Mouse (Mus musculus) forebrain, embryonic 15.5 days (tissue): ENCODE data around the gene Kremen1. TPM values are rescaled to one million over a fixed set of nuclear protein-coding genes. Genes with fewer than 3 reads are reported as not detected.

Source experiments
- ATAC-seq: fragments of 200-750 bp; cut with Nextera tagmentation; replicated peaks from 2 replicates; pipeline ENCODE4 v1.8.0; 2017; ENCODE audit warnings: mild to moderate bottlenecking, moderate TSS enrichment, moderate library complexity
- H3K27ac ChIP-seq: fragments of 300-500 bp; sonication (generic); replicated peaks from 2 replicates; pipeline ENCODE4 v1.5.1; 2015; ENCODE audit warnings: mild to moderate bottlenecking, inconsistent platforms
- H3K27me3 ChIP-seq: fragments of 300-500 bp; sonication (generic); 2 replicates; pipeline ENCODE4 v1.6.1; 2015; ENCODE audit warnings: inconsistent platforms
- H3K36me3 ChIP-seq: fragments of 300-500 bp; sonication (generic); 2 replicates; pipeline ENCODE4 v1.6.1; 2015; ENCODE audit warnings: mild to moderate bottlenecking, inconsistent platforms
- H3K4me1 ChIP-seq: fragments of 300-500 bp; sonication (generic); 2 replicates; pipeline ENCODE4 v1.6.1; 2015; ENCODE audit warnings: inconsistent platforms
- H3K4me2 ChIP-seq: fragments of 300-500 bp; sonication (generic); replicated peaks from 2 replicates; pipeline ENCODE4 v1.6.1; 2015; ENCODE audit warnings: mild to moderate bottlenecking, inconsistent platforms
- H3K4me3 ChIP-seq: fragments of 300-500 bp; sonication (generic); 2 replicates; pipeline ENCODE4 v1.5.1; 2015; ENCODE audit warnings: mild to moderate bottlenecking, inconsistent platforms
- H3K9ac ChIP-seq: fragments of 300-500 bp; sonication (generic); replicated peaks from 2 replicates; pipeline ENCODE4 v1.6.1; 2015; ENCODE audit warnings: mild to moderate bottlenecking, inconsistent platforms
- H3K9me3 ChIP-seq: fragments of 300-500 bp; sonication (generic); 2 replicates; pipeline ENCODE4 v1.6.1; 2016; ENCODE audit warnings: inconsistent platforms
- WGBS: fragments of 180-500 bp; shearing (Covaris S2); methylation state at CpG from one replicate; pipeline ENCODE4 v1.1.7; 2015; ENCODE audit warnings: mixed read lengths; 5-methylcytosine and 5-hydroxymethylcytosine counted together
- polyA plus RNA-seq: library from polyadenylated mRNA; unstranded; fragments of >200 nt; fragmentation: Nextera tagmentation; extraction: Ambion mirVana; gene quantifications from 2 replicates; pipeline ENCODE4 v1.2.1, GENCODE M21; 2015

The Kremen1 gene
- polyA plus RNA-seq, 1 experiment from 2014 or later, result 6.5 TPM

DNA sequence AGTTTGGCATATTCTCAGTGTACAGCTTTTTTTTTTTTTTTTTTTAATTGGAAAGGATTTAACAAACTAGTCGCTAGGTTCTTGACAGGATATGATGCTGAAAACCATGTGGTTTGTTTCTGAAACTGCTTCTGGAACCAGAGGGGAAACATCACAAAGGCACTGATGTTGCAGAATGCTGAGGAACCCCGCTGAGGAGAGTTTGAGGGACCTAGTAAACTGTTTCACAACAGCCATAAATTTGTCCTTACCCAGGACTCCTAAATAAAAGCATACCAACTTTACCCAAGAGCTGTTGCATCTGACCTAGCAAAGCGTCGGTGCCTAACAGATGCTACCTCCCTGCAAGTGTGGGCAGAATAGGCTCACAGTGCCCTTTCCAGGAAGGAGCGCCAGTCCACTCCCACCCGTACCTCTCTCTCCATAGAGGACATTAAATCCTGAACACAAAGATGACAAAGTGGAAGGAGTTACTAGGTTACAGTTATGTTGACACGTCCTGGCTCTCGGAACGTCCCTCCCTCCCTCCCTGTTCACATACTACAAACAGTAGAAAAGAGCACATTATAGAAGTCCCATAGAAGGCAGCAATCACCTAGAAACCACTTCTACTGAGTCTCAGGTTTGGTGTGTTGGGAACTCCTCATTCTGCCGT lies 1.3 kb downstream of the Kremen1 start:
- peak overlapping the region; percentile 89; the same call in 1 of the 2 replicates for H3K4me3 ChIP-seq
- ATAC-seq, result no peak
- H3K9ac ChIP-seq, result no peak overlapping the region
- no peaks in the 10 kb centered on the region for H3K36me3 ChIP-seq
- H3K4me1 ChIP-seq, result peaks cover 31% of the 10 kb centered on the region
- H3K27ac ChIP-seq, result no peak overlapping the region
- H3K27me3 ChIP-seq, result 0 out of 2 replicates have a peak, but pooled peaks cover 4% of the 10 kb centered on the region
- WGBS, result 57% methylated on average over 10 of the region's 10 CpGs
- no peaks in the 10 kb centered on the region for H3K9me3 ChIP-seq
- H3K4me2 ChIP-seq, result peak overlapping the region; percentile 87

DNA sequence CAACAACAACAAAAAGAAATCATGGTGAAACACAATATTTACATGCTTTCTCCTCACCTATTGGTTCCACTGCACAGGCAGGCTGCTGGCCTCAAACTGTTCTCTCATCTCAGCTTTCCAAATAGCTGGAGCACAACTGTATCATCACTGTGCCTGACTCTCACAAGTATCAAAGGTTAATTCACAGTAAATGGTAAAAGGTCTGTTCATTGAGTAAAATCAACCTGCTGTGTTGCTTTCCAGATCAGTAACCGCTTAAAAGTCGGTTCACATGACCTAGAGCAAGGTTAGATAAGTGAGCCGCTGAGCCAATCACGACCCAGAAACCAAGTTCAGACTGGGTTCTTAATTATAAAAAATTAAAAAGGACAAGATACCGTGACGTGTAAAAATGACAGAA lies 3.3 kb downstream of the Kremen1 start:
- ATAC-seq, result no peak
- H3K27me3 ChIP-seq, result 0 out of 2 replicates have a peak, but pooled peaks cover 2% of the 10 kb centered on the region
- H3K4me3 ChIP-seq, result no peak overlapping the region
- H3K9ac ChIP-seq, result no peak overlapping the region
- no peaks in the 10 kb centered on the region for H3K9me3 ChIP-seq
- H3K36me3 ChIP-seq, result no peaks in the 10 kb centered on the region
- H3K27ac ChIP-seq, result no peak overlapping the region
- 94% methylated on average over 6 of the region's 6 CpGs for WGBS
- H3K4me2 ChIP-seq, result no peak overlapping the region
- peaks cover 42% of the 10 kb centered on the region for H3K4me1 ChIP-seq

DNA sequence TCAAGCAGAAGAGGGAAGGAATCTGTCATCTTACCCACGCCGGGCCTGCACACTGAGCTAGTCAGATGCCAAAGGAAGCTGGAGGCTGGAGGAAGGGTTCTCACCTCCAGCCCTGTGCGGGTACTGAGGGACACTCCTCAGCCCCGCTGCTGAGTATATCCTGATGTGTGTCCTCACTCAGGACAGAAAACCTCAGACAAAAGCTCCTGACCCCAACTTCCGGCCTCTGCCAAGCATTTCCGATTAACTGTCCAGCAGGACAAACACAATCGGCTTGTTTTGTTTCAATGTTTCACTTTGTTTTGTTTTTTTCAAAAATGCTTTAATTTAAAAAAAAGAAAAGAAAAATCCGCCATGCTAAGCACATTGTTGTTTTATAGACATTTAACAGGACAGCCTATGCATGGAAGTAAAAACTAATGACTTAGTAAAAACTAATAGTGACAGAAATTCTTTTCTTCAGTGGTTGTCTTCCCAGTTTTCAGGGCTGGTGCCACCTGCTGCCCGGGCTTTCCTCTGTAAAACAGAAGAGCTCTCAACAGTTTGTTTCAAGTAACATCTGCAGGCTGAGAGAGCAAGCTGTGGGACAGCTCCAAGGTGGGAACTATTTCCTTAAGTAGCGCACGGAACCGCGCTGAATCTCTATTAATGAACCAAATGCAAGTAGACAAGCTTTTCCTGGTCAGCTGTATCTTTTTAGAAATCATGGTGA lies 4.1 kb downstream of the Kremen1 start:
- no peaks in the 10 kb centered on the region for H3K36me3 ChIP-seq
- 0 out of 2 replicates have a peak overlapping the region, but pooled peaks have one; percentile 69 for H3K27ac ChIP-seq
- H3K9me3 ChIP-seq, result no peaks in the 10 kb centered on the region
- H3K27me3 ChIP-seq, result no peaks in the 10 kb centered on the region
- WGBS, result 85% methylated on average over 13 of the region's 13 CpGs
- H3K4me3 ChIP-seq, result no peak overlapping the region
- no peak for ATAC-seq
- peaks cover 42% of the 10 kb centered on the region for H3K4me1 ChIP-seq
- H3K4me2 ChIP-seq, result no peak overlapping the region
- no peak overlapping the region for H3K9ac ChIP-seq

DNA sequence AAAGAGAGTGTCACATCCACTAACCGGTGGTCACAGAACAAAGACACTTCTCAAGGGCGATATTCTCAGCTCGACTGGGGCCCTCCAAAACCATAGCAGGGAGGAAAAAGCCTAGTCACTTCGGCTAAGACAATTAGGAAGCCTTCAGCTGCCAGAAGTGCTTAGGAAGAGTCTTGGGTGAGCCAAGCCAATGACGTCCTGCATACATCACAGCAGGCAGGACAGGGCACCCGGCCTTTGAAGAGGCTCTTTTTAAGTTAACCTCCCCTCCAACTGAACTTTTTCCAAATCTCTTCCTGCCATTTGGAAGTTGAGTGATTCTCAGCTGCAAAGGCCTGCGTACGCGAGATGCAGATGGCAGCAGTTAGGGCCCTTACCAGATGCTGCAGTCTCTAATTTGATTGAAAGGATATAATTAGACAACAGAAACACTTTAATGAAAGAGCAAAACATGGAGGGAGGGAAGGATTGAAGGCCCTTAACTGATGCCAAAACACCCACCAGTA lies 5.8 kb downstream of the Kremen1 start:
- ATAC-seq, result peak; percentile 67
- no peak overlapping the region for H3K9ac ChIP-seq
- peak overlapping the region; percentile 69 for H3K27ac ChIP-seq
- peaks cover 37% of the 10 kb centered on the region for H3K4me1 ChIP-seq
- H3K36me3 ChIP-seq, result no peaks in the 10 kb centered on the region
- 4% methylated on average over 9 of the region's 9 CpGs for WGBS
- H3K4me2 ChIP-seq, result no peak overlapping the region
- H3K9me3 ChIP-seq, result no peaks in the 10 kb centered on the region
- no peak overlapping the region for H3K4me3 ChIP-seq
- H3K27me3 ChIP-seq, result no peaks in the 10 kb centered on the region

DNA sequence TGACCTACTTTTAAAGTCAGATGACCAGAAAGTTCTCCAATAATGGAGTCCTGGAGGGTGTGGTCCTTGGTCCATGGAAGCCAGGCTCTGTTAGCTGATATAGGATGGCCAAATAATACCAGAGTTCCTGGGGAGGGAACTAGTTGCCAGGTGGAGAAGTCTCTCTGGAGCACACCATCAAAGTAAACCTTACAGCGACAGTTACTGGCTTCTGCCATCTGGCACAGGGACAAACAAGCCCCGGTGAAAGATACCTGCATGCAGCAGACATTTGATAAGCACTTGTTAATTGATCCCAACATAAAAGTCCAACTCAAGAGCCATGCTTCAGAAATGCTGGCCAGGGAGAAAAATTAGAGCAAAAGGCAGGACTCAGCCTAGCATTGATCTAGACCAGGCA lies 7.3 kb downstream of the Kremen1 start:
- Histone ChIP-seq H3K27me3 (no peaks in the 10 kb centered on the region), H3K9me3 (no peaks in the 10 kb centered on the region), H3K4me3 (no peak overlapping the region), H3K9ac (no peak overlapping the region), H3K36me3 (no peaks in the 10 kb centered on the region), H3K27ac (no peak overlapping the region), H3K4me2 (no peak overlapping the region), H3K4me1 (peaks cover 32% of the 10 kb centered on the region)
- WGBS, result 79% methylated on average over 2 of the region's 2 CpGs
- ATAC-seq, result no peak

DNA sequence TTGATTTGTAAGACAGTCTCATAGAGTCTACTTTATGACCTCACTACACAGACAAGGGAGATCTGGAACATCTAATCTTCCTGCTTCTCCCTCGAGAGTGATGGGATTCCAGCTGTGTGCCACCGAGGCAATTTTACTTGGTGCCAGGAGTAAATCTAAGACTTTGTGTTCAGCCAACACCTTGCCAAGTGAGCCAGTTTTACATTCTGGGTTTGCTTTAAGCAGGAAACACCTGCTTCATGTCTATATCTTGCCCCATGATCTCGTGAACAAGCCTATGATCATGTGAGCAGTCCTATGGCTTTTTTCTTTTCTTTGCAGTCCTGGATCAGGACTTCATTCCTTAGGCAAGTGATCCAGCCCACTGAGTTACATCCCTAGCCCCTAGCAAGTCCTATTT lies 7.8 kb downstream of the Kremen1 start:
- Histone ChIP-seq H3K36me3 (no peaks in the 10 kb centered on the region), H3K4me2 (no peak overlapping the region), H3K9me3 (no peaks in the 10 kb centered on the region), H3K27ac (no peak overlapping the region), H3K27me3 (no peaks in the 10 kb centered on the region), H3K9ac (no peak overlapping the region), H3K4me1 (peaks cover 32% of the 10 kb centered on the region), H3K4me3 (no peak overlapping the region)
- no peak for ATAC-seq
- WGBS, result 68% methylated on average over 3 of the region's 3 CpGs

DNA sequence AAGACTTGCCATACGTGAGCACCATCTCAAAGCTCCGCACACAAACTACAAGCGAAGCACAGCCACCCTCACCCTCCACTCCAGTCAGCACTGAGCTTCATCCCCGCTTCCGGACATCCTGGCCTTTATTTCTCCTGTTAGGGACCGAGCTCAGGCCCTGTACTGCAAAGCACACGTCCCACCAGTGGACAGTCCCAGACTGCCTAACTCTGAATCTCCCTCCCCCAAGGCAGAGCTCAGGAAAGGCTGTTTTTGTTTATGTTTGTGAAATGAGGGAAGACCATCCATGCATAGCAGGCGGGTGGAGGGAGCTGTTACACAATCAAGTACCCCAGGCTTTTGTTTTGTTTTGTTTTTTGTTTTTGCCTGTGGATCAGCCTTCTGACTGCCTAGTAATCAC lies 8.6 kb downstream of the Kremen1 start:
- no peaks in the 10 kb centered on the region for H3K27me3 ChIP-seq
- H3K9ac ChIP-seq, result no peak overlapping the region
- no peak overlapping the region for H3K27ac ChIP-seq
- 74% methylated on average over 8 of the region's 8 CpGs for WGBS
- no peak overlapping the region for H3K4me2 ChIP-seq
- peaks cover 32% of the 10 kb centered on the region for H3K4me1 ChIP-seq
- no peak overlapping the region for H3K4me3 ChIP-seq
- H3K36me3 ChIP-seq, result no peaks in the 10 kb centered on the region
- ATAC-seq, result no peak
- no peaks in the 10 kb centered on the region for H3K9me3 ChIP-seq

DNA sequence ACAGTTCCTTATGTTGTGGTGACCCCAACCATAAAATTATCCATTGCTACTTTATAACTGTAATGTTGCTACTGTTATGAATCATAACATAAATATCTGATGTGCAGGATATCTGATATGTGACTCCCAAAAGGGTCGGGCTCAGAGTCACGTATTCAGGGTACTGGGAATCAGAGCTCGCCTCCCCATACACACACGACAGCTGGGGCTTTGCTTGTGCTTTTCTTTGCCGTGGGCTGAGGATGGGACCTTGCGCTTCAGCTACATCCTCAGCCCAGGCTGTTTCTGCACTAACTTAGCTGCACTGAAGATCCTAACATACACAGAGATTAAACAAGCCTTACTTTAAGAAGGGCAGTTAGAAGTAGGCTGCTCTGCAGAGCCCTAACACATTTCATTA lies 10.2 kb downstream of the Kremen1 start:
- Histone ChIP-seq H3K27me3 (no peaks in the 10 kb centered on the region), H3K4me3 (no peak overlapping the region), H3K9ac (no peak overlapping the region), H3K27ac (no peak overlapping the region), H3K9me3 (no peaks in the 10 kb centered on the region), H3K4me1 (peaks cover 21% of the 10 kb centered on the region), H3K36me3 (no peaks in the 10 kb centered on the region), H3K4me2 (no peak overlapping the region)
- no peak for ATAC-seq
- 86% methylated on average over 6 of the region's 6 CpGs for WGBS

DNA sequence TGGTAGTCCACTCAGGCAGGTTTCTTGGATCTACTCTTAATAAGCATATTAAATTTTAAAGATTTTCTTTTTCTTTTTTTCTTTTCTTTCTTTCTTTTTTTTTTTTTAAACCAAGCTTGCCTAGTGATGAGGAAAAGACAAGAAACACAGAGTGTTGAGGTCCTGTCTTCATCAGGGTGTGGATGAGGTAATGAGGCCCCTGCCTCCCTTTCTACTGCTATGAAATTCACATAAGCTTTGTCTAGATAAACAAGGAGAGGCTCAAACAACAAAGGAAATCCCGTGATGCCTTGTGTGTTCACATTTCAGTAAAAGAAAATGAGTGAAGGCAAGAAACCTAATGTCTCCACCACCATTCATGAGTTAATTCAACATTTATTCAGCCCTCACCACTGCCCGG lies 13.2 kb downstream of the Kremen1 start:
- H3K4me1 ChIP-seq, result peaks cover 15% of the 10 kb centered on the region
- no peak overlapping the region for H3K27ac ChIP-seq
- H3K4me2 ChIP-seq, result no peak overlapping the region
- no peaks in the 10 kb centered on the region for H3K27me3 ChIP-seq
- no peak for ATAC-seq
- H3K9me3 ChIP-seq, result no peaks in the 10 kb centered on the region
- H3K9ac ChIP-seq, result no peak overlapping the region
- WGBS, result 4% methylated on average over 2 of the region's 2 CpGs
- H3K36me3 ChIP-seq, result no peaks in the 10 kb centered on the region
- no peak overlapping the region for H3K4me3 ChIP-seq

DNA sequence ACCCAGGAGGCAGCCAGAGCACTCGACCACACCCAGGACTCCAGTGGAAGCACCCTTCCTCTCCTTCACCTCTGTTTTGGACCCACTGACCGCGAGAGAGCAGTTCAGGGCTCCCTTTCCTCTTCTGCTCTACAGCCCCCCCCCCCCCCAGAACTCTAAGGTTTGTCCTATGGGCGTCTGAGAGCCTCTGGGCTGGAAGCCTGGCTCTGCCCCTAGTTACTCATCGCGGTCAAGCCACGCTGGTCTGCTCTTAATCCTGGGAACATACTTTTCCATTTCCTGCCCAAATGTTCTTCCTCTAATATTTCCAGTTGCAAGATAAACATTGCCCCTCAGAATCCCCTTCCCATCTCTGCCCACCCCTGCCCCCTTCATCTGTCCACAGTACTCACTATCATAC lies 15.9 kb downstream of the Kremen1 start:
- Histone ChIP-seq H3K36me3 (no peaks in the 10 kb centered on the region), H3K9me3 (no peaks in the 10 kb centered on the region), H3K4me3 (no peak overlapping the region), H3K27me3 (no peaks in the 10 kb centered on the region), H3K9ac (no peak overlapping the region), H3K27ac (0 out of 2 replicates have a peak overlapping the region, but pooled peaks have one; percentile 32), H3K4me1 (peaks cover 15% of the 10 kb centered on the region), H3K4me2 (no peak overlapping the region)
- WGBS, result 78% methylated on average over 7 of the region's 7 CpGs
- no peak for ATAC-seq

DNA sequence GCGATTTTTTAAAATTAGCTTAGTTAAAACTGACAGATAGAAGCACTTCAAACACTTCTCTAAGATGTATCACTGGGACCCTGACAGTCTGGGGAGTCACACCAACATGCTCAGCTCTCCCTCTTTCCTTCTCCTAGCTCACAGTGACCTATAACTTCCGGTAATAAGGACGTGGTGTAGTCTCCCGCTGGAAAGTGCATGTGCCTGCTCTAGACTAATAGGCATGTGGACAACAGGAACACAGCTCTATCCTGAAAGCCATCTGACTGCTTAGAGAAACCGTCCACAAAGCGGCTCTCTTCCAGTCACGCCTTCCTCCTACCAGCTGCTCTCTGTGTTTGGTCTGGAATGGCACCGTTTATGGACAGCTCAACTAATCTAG lies 16.6 kb downstream of the Kremen1 start:
- H3K9me3 ChIP-seq, result no peaks in the 10 kb centered on the region
- H3K36me3 ChIP-seq, result no peaks in the 10 kb centered on the region
- ATAC-seq, result peak; percentile 23; the same call in 1 of the 2 replicates
- no peaks in the 10 kb centered on the region for H3K27me3 ChIP-seq
- no peak overlapping the region for H3K9ac ChIP-seq
- 50% methylated on average over 8 of the region's 8 CpGs for WGBS
- H3K27ac ChIP-seq, result 0 out of 2 replicates have a peak overlapping the region, but pooled peaks have one; percentile 32
- no peak overlapping the region for H3K4me3 ChIP-seq
- peaks cover 17% of the 10 kb centered on the region for H3K4me1 ChIP-seq
- H3K4me2 ChIP-seq, result no peak overlapping the region
